In the genomic region with DNA sequence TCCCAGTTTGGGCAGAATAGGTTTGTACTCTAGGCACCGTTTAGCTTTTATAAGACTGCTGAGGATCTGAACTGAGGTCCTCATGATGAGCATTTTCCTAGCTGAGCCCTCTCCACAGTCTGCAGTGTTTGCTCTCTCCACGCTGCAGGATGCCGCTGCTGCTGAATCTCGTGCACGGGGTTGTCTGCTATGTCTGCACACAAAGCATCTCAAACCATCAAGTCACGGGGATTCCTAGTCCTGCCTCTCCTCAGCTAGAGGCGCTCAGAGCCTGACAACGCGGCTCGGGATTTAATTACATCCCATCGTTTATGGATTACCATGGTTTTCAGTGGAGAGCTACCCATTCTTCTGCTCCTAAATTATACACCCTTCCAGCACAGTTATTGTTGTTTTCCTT, we compare ENCODE assay signal across 19 mouse cellular contexts.
A peak's percentile ranks its signal among the peaks of the same experiment; 100 is the strongest.
DNase-seq lines count a peak whose midpoint lies in the region; ATAC-seq and TF ChIP-seq lines count a peak whose summit lies in the region.
"Had no signal": no experiment of that assay in that cellular context is flagged by ENCODE, and none has a peak within 500 bp of the region (broad histone marks: within the 10 kb centered on the region; RNA-seq: fewer than 3 reads in every experiment).

No protein-coding gene starts in this region.

- no peak overlapping the region for H3K27ac ChIP-seq in hindbrain, embryonic 15.5 days (replicated peaks)
- no peak overlapping the region for H3K27ac ChIP-seq in hindbrain, embryonic 14.5 days
- H3K27ac ChIP-seq in forebrain, embryonic 15.5 days (replicated peaks), result no peak overlapping the region
- H3K27ac ChIP-seq in midbrain, postnatal 0 days (ENCODE audit: low read depth, low read length), result no peak overlapping the region
- H3K27ac ChIP-seq in lung, postnatal 0 days (ENCODE audit: low read length), result no peak overlapping the region
- H3K27ac ChIP-seq: limb, embryonic 12.5 days; liver, embryonic 12.5 days had no signal

- WGBS in hindbrain, embryonic 15.5 days, result 34% methylated on average over 11 of the region's 11 CpGs
- WGBS in hindbrain, embryonic 14.5 days, result 48% methylated on average over 11 of the region's 11 CpGs
- 40% methylated on average over 11 of the region's 11 CpGs for WGBS in forebrain, embryonic 15.5 days
- 31% methylated on average over 11 of the region's 11 CpGs for WGBS in midbrain, postnatal 0 days
- WGBS in lung, postnatal 0 days, result 56% methylated on average over 11 of the region's 11 CpGs

- no peaks in the 10 kb centered on the region for H3K27me3 ChIP-seq in hindbrain, embryonic 15.5 days
- no peaks in the 10 kb centered on the region for H3K27me3 ChIP-seq in hindbrain, embryonic 14.5 days (ENCODE audit: control insufficient read depth, insufficient read depth, low read length)
- H3K27me3 ChIP-seq in forebrain, embryonic 15.5 days, result no peaks in the 10 kb centered on the region
- H3K27me3 ChIP-seq in midbrain, postnatal 0 days (ENCODE audit: insufficient read depth, low read length), result no peaks in the 10 kb centered on the region
- H3K27me3 ChIP-seq in lung, postnatal 0 days (replicated peaks; ENCODE audit: insufficient read depth, low read length), result no peaks in the 10 kb centered on the region
- H3K27me3 ChIP-seq: limb, embryonic 12.5 days; liver, embryonic 12.5 days had no signal

- 0 out of 2 replicates have a peak, but pooled peaks have one; percentile 50 for ATAC-seq in hindbrain, embryonic 15.5 days (ENCODE audit: low FRiP score, low read depth)
- no peak for ATAC-seq in hindbrain, embryonic 14.5 days (ENCODE audit: low FRiP score)
- ATAC-seq in forebrain, embryonic 15.5 days (replicated peaks), result 0 out of 2 replicates have a peak, but pooled peaks have one; percentile 48
- ATAC-seq in midbrain, postnatal 0 days (ENCODE audit: low FRiP score), result no peak; the same call in 1 of the 2 replicates
- no peak for ATAC-seq in CD4-positive, CD25-positive, alpha-beta regulatory T cell, adult 4 months
- ATAC-seq in lung, postnatal 0 days, result no peak
- ATAC-seq: liver, embryonic 12.5 days had no signal

- no peak for DNase-seq in hindbrain, embryonic 14.5 days (ENCODE audit: low spot score)
- peak; percentile 34 for DNase-seq in ZHBTc4 (ENCODE audit: low read depth, low spot score)
- DNase-seq in midbrain, postnatal 0 days (ENCODE audit: low spot score), result peak; percentile 20
- DNase-seq in frontal cortex, postnatal 14 days (ENCODE audit: low spot score in 2 of 2), result no peak
- DNase-seq in lung, postnatal 0 days (ENCODE audit: low spot score), result no peak
- DNase-seq: adrenal gland, adult 8-10 months; cerebellum, adult 11-12 months; cerebellum, postnatal 25 days; embryo, embryonic 11 days; gastrocnemius, postnatal 36 days; kidney, adult 11 months; lung, adult 2 months; lung, postnatal 4 days; thymus, postnatal 25 days had no signal

- peak overlapping the region; percentile 28; the same call in 1 of the 2 replicates for H3K4me2 ChIP-seq in hindbrain, embryonic 15.5 days
- H3K4me2 ChIP-seq in hindbrain, embryonic 14.5 days (replicated peaks), result no peak overlapping the region
- no peak overlapping the region; the same call in 1 of the 2 replicates for H3K4me2 ChIP-seq in forebrain, embryonic 15.5 days (replicated peaks)
- H3K4me2 ChIP-seq in midbrain, postnatal 0 days (ENCODE audit: low read depth, low read length, poor library complexity, severe bottlenecking), result no peak overlapping the region
- no peak overlapping the region for H3K4me2 ChIP-seq in lung, postnatal 0 days (replicated peaks; ENCODE audit: low read depth, low read length)
- H3K4me2 ChIP-seq: limb, embryonic 12.5 days; liver, embryonic 12.5 days had no signal

- H3K4me3 ChIP-seq in hindbrain, embryonic 15.5 days, result no peak overlapping the region
- no peak overlapping the region for H3K4me3 ChIP-seq in hindbrain, embryonic 14.5 days (replicated peaks; ENCODE audit: low read length)
- H3K4me3 ChIP-seq in forebrain, embryonic 15.5 days, result no peak overlapping the region
- H3K4me3 ChIP-seq in midbrain, postnatal 0 days (ENCODE audit: low read depth, low read length), result no peak overlapping the region
- H3K4me3 ChIP-seq in lung, postnatal 0 days (ENCODE audit: low read depth, low read length), result no peak overlapping the region
- H3K4me3 ChIP-seq: limb, embryonic 12.5 days; liver, embryonic 12.5 days had no signal

- TF ChIP-seq EP300 in lung, postnatal 0 days (IDR thresholded peaks at IDR 0.05), result no peak

- H3K9me3 ChIP-seq in hindbrain, embryonic 15.5 days, result no peaks in the 10 kb centered on the region
- H3K9me3 ChIP-seq in hindbrain, embryonic 14.5 days (ENCODE audit: control insufficient read depth, low read length), result no peaks in the 10 kb centered on the region
- no peaks in the 10 kb centered on the region for H3K9me3 ChIP-seq in forebrain, embryonic 15.5 days
- H3K9me3 ChIP-seq in midbrain, postnatal 0 days (ENCODE audit: low read length), result no peaks in the 10 kb centered on the region
- H3K9me3 ChIP-seq in lung, postnatal 0 days (ENCODE audit: low read length), result no peaks in the 10 kb centered on the region
- H3K9me3 ChIP-seq: limb, embryonic 12.5 days; liver, embryonic 12.5 days had no signal

- H3K4me1 ChIP-seq in hindbrain, embryonic 15.5 days (replicated peaks), result no peaks in the 10 kb centered on the region
- no peaks in the 10 kb centered on the region for H3K4me1 ChIP-seq in hindbrain, embryonic 14.5 days (replicated peaks; ENCODE audit: control insufficient read depth, insufficient read depth, low read length)
- 0 out of 2 replicates have a peak, but pooled peaks cover 7% of the 10 kb centered on the region for H3K4me1 ChIP-seq in forebrain, embryonic 15.5 days
- H3K4me1 ChIP-seq in midbrain, postnatal 0 days (ENCODE audit: insufficient read depth, low read length), result no peaks in the 10 kb centered on the region
- no peaks in the 10 kb centered on the region for H3K4me1 ChIP-seq in lung, postnatal 0 days (ENCODE audit: insufficient read depth, low read depth, low read length)
- H3K4me1 ChIP-seq: limb, embryonic 12.5 days; liver, embryonic 12.5 days had no signal

- no peak overlapping the region for H3K9ac ChIP-seq in hindbrain, embryonic 15.5 days
- no peak overlapping the region for H3K9ac ChIP-seq in hindbrain, embryonic 14.5 days
- H3K9ac ChIP-seq in forebrain, embryonic 15.5 days (replicated peaks), result no peak overlapping the region
- peak overlapping the region; percentile 10; the same call in 1 of the 2 replicates for H3K9ac ChIP-seq in midbrain, postnatal 0 days (replicated peaks; ENCODE audit: low read length, poor library complexity, severe bottlenecking)
- no peak overlapping the region for H3K9ac ChIP-seq in lung, postnatal 0 days (replicated peaks; ENCODE audit: low read depth)
- H3K9ac ChIP-seq: limb, embryonic 12.5 days; liver, embryonic 12.5 days had no signal

- TF ChIP-seq CTCF in midbrain, postnatal 0 days (IDR thresholded peaks at IDR 0.05), result no peak
- no peak for TF ChIP-seq CTCF in lung, postnatal 0 days (IDR thresholded peaks at IDR 0.05)

- H3K36me3 ChIP-seq in hindbrain, embryonic 15.5 days, result no peaks in the 10 kb centered on the region
- no peaks in the 10 kb centered on the region for H3K36me3 ChIP-seq in hindbrain, embryonic 14.5 days (replicated peaks; ENCODE audit: control insufficient read depth, insufficient read depth)
- H3K36me3 ChIP-seq in forebrain, embryonic 15.5 days, result no peaks in the 10 kb centered on the region
- H3K36me3 ChIP-seq in midbrain, postnatal 0 days (ENCODE audit: insufficient read depth, low read length), result no peaks in the 10 kb centered on the region
- H3K36me3 ChIP-seq in lung, postnatal 0 days (ENCODE audit: insufficient read depth, low read length), result no peaks in the 10 kb centered on the region
- H3K36me3 ChIP-seq: limb, embryonic 12.5 days; liver, embryonic 12.5 days had no signal

Comparison
In these comparisons a context has a peak if more than half of its experiments do, and no peak if none do; other contexts are left out.
1. ATAC-seq: peak in hindbrain, embryonic 15.5 days (single experiment) and forebrain, embryonic 15.5 days (single experiment); none in hindbrain, embryonic 14.5 days (single experiment), midbrain, postnatal 0 days (single experiment), CD4-positive, CD25-positive, alpha-beta regulatory T cell, adult 4 months (single experiment) and lung, postnatal 0 days (single experiment).
2. DNase-seq: peak in ZHBTc4 (single experiment) and midbrain, postnatal 0 days (single experiment); none in hindbrain, embryonic 14.5 days (single experiment), frontal cortex, postnatal 14 days (0 of 2) and lung, postnatal 0 days (single experiment).